Comparison of ENCODE assay signal across 8 mouse cellular contexts in the genomic region with DNA sequence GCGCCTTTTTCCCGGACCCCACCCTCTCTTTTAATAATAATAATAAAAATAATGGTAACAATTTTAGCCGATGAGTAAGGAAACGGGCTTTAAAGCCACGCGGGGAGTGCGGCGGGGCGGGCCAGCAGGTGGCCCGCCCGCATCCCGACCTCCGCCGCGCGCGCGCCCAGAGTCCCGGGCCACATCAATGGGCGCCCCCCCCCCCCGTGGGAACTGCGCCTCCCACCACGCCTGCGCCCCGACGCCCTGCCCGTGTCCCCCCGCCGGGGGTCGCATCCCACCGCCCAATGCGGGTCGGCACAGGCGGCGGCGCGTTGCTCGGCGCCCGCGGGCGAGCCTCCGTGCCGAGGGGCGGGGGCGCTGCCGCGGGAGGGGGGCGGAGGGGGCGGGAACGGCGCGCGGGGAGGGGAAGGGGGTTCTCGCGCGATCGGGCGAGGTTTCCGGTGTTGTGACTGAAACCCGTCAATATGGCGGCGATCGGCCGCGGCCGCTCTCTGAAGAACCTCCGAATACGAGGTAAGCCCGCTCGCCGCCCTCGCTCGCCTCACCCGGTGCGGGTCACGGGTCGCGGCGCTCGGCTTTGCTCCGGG. TPM values are rescaled to one million over a fixed set of nuclear protein-coding genes. Genes with fewer than 3 reads are reported as not detected.
DNase-seq lines count a peak whose midpoint lies in the region; ATAC-seq and TF ChIP-seq lines count a peak whose summit lies in the region.

A gene (plus strand): TSS at position 444 of the 590 bp plus-strand sequence.

- TF ChIP-seq CTCF in bone marrow, adult 2 months (IDR thresholded peaks at IDR 0.05; ENCODE audit: control insufficient read depth, insufficient read depth, low read length) = no peak
- no peak for TF ChIP-seq CTCF in embryonic fibroblast, embryonic 13.5 days (IDR thresholded peaks at IDR 0.05; ENCODE audit: borderline replicate concordance, insufficient read depth, low read length)
- no peak for TF ChIP-seq CTCF in kidney, postnatal 0 days (IDR thresholded peaks at IDR 0.05; ENCODE audit: low read depth)
- TF ChIP-seq CTCF in liver, embryonic 14.5 days (IDR thresholded peaks at IDR 0.05; ENCODE audit: low read depth) = no peak

- under 1% methylated on average over 55 of the region's 82 CpGs for WGBS in bone marrow, adult 2 months
- WGBS in heart, embryonic 12.5 days = under 1% methylated on average over 58 of the region's 82 CpGs
- under 1% methylated on average over 40 of the region's 82 CpGs for WGBS in kidney, postnatal 0 days
- under 1% methylated on average over 65 of the region's 82 CpGs for WGBS in liver, embryonic 14.5 days (ENCODE audit: insufficient replicate concordance)
- WGBS in stomach, embryonic 15.5 days = under 1% methylated on average over 72 of the region's 82 CpGs

- peak within 1 kb of the TSS; percentile 90 for H3K4me3 ChIP-seq in bone marrow, adult 2 months (replicated peaks; ENCODE audit: control insufficient read depth, low read depth, low read length)
- peak within 1 kb of the TSS; percentile 95 for H3K4me3 ChIP-seq in embryonic fibroblast, embryonic 13.5 days (ENCODE audit: insufficient read depth, low read length)
- peak within 1 kb of the TSS; percentile 99 for H3K4me3 ChIP-seq in heart, embryonic 12.5 days
- H3K4me3 ChIP-seq in kidney, postnatal 0 days (replicated peaks; ENCODE audit: low read depth, low read length) = peak within 1 kb of the TSS; percentile 93
- H3K4me3 ChIP-seq in liver, embryonic 14.5 days (ENCODE audit: insufficient read depth in 1 of 2, low read depth in 2 of 2, low read length in 2 of 2) = peak within 1 kb of the TSS; percentile 85 to 95
- H3K4me3 ChIP-seq in stomach, embryonic 15.5 days (replicated peaks) = peak within 1 kb of the TSS; percentile 81

- peak within 1 kb of the TSS; percentile 95 for H3K27ac ChIP-seq in bone marrow, adult 2 months (ENCODE audit: control insufficient read depth, insufficient read depth, low read depth, low read length, poor library complexity)
- peak within 1 kb of the TSS; percentile 97 for H3K27ac ChIP-seq in embryonic fibroblast, embryonic 13.5 days (ENCODE audit: insufficient read depth, low read length)
- peak within 1 kb of the TSS; percentile 88 for H3K27ac ChIP-seq in heart, embryonic 12.5 days (ENCODE audit: poor library complexity, severe bottlenecking)
- peak within 1 kb of the TSS; percentile 95 for H3K27ac ChIP-seq in kidney, postnatal 0 days
- peak within 1 kb of the TSS; percentile 88 for H3K27ac ChIP-seq in liver, embryonic 14.5 days
- peak within 1 kb of the TSS; percentile 92 for H3K27ac ChIP-seq in stomach, embryonic 15.5 days

- H3K9ac ChIP-seq in heart, embryonic 12.5 days = peak within 1 kb of the TSS; percentile 89
- peak within 1 kb of the TSS; percentile 97 for H3K9ac ChIP-seq in kidney, postnatal 0 days (ENCODE audit: low read depth, low read length)
- H3K9ac ChIP-seq in liver, embryonic 14.5 days (replicated peaks) = peak within 1 kb of the TSS; percentile 94
- peak within 1 kb of the TSS; percentile 95 for H3K9ac ChIP-seq in stomach, embryonic 15.5 days

- peak; percentile 85 for ATAC-seq in heart, embryonic 12.5 days (ENCODE audit: insufficient number of reproducible peaks, low FRiP score)
- peak; percentile 89 for ATAC-seq in kidney, postnatal 0 days (replicated peaks; ENCODE audit: low FRiP score, low read depth)
- ATAC-seq in liver, embryonic 14.5 days (ENCODE audit: insufficient read depth) = peak; percentile 73
- peak; percentile 81 for ATAC-seq in stomach, embryonic 15.5 days (ENCODE audit: insufficient read depth, low FRiP score, low read depth)

- H3K4me2 ChIP-seq in heart, embryonic 12.5 days = peak within 1 kb of the TSS; percentile 96
- H3K4me2 ChIP-seq in kidney, postnatal 0 days (ENCODE audit: low read length) = peak within 1 kb of the TSS; percentile 92
- peak within 1 kb of the TSS; percentile 78 for H3K4me2 ChIP-seq in liver, embryonic 14.5 days (ENCODE audit: low read depth)
- peak within 1 kb of the TSS; percentile 81 for H3K4me2 ChIP-seq in stomach, embryonic 15.5 days

- H3K4me1 ChIP-seq in bone marrow, adult 2 months (ENCODE audit: control insufficient read depth, insufficient read depth, low read length) = no peaks in the 10 kb centered on the region; the same call in 1 of the 2 replicates
- peaks cover 5% of the 10 kb centered on the region for H3K4me1 ChIP-seq in embryonic fibroblast, embryonic 13.5 days (ENCODE audit: control insufficient read depth, insufficient read depth, low read length)
- peaks cover 29% of the 10 kb centered on the region for H3K4me1 ChIP-seq in heart, embryonic 12.5 days (replicated peaks)
- peaks cover 11% of the 10 kb centered on the region; the same call in 1 of the 2 replicates for H3K4me1 ChIP-seq in kidney, postnatal 0 days (replicated peaks; ENCODE audit: insufficient read depth, low read length)
- H3K4me1 ChIP-seq in liver, embryonic 14.5 days (replicated peaks; ENCODE audit: control insufficient read depth in 2 of 2, insufficient read depth in 2 of 2, low read length in 1 of 2) = peaks cover 30 to 41% of the 10 kb centered on the region in 2 experiments
- peaks cover 18% of the 10 kb centered on the region; the same call in 1 of the 2 replicates for H3K4me1 ChIP-seq in stomach, embryonic 15.5 days

- no peak for TF ChIP-seq EP300 in liver, embryonic 14.5 days (IDR thresholded peaks at IDR 0.05; ENCODE audit: low read depth)

- peak; percentile 86 to 87 for DNase-seq in B cell, adult 2 months
- peak; percentile 88 for DNase-seq in kidney, postnatal 0 days (ENCODE audit: low spot score)
- DNase-seq in liver, embryonic 14.5 days (ENCODE audit: low read depth in 3 of 3, low spot score in 3 of 3) = peak; percentile 67 to 70 (median 69)
- DNase-seq in neural tube, embryonic 10.5 days (ENCODE audit: extremely low spot score, low spot score) = peak; percentile 93

- no peaks in the 10 kb centered on the region for H3K27me3 ChIP-seq in heart, embryonic 12.5 days (replicated peaks)
- H3K27me3 ChIP-seq in kidney, postnatal 0 days (ENCODE audit: insufficient read depth, low read length) = peaks cover 8% of the 10 kb centered on the region
- no peaks in the 10 kb centered on the region for H3K27me3 ChIP-seq in liver, embryonic 14.5 days (ENCODE audit: control insufficient read depth, insufficient read depth, low read length)
- no peaks in the 10 kb centered on the region for H3K27me3 ChIP-seq in stomach, embryonic 15.5 days (replicated peaks)

- TF ChIP-seq POLR2A in bone marrow, adult 2 months (IDR thresholded peaks at IDR 0.05; ENCODE audit: borderline replicate concordance, control insufficient read depth, low read depth, low read length) = peak; percentile 77; the same call in 1 of the 2 replicates
- TF ChIP-seq POLR2A in embryonic fibroblast, embryonic 13.5 days (IDR thresholded peaks at IDR 0.05; ENCODE audit: low read depth, low read length) = peak; percentile 82

- H3K36me3 ChIP-seq in heart, embryonic 12.5 days = no peaks in the 10 kb centered on the region
- H3K36me3 ChIP-seq in kidney, postnatal 0 days (ENCODE audit: insufficient read depth, low read length) = no peaks in the 10 kb centered on the region
- H3K36me3 ChIP-seq in liver, embryonic 14.5 days (replicated peaks; ENCODE audit: control insufficient read depth, insufficient read depth, low read depth) = no peaks in the 10 kb centered on the region
- H3K36me3 ChIP-seq in stomach, embryonic 15.5 days = no peaks in the 10 kb centered on the region

- H3K9me3 ChIP-seq in heart, embryonic 12.5 days (replicated peaks) = no peaks in the 10 kb centered on the region
- H3K9me3 ChIP-seq in kidney, postnatal 0 days (replicated peaks; ENCODE audit: low read length) = no peaks in the 10 kb centered on the region
- no peaks in the 10 kb centered on the region for H3K9me3 ChIP-seq in liver, embryonic 14.5 days (ENCODE audit: control insufficient read depth, low read length)
- H3K9me3 ChIP-seq in stomach, embryonic 15.5 days = no peaks in the 10 kb centered on the region

RNA-seq across cellular contexts. Expression of the gene that starts here (rescaled TPM):
- polyA plus RNA-seq in bone marrow, adult 2 months (2011; ENCODE audit: insufficient read depth, insufficient read length, low replicate concordance, missing spikeins) = 5.9 and 6.3 TPM in 2 replicates
- polyA plus RNA-seq in embryonic fibroblast, embryonic 13.5 days (2011; ENCODE audit: insufficient read length, low read depth, missing spikeins) = 46.7 and 66.7 TPM in 2 replicates
- 33.5 and 34.4 TPM in 2 replicates for polyA plus RNA-seq in heart, embryonic 12.5 days (2016; fragmentation: Nextera tagmentation; extraction: Ambion mirVana)
- polyA plus RNA-seq in kidney, postnatal 0 days (2015; fragmentation: Nextera tagmentation; extraction: Ambion mirVana) = 28.3 and 29.6 TPM in 2 replicates
- polyA plus RNA-seq in liver, embryonic 14.5 days (2012; rRNA removed) = 3.3 and 4.4 TPM in 2 replicates
- polyA plus RNA-seq in liver, embryonic 14.5 days (2014; fragmentation: Nextera tagmentation; extraction: Ambion mirVana) = 12.7 and 14.2 TPM in 2 replicates
- polyA plus RNA-seq in stomach, embryonic 15.5 days (2015; fragmentation: Nextera tagmentation; extraction: Ambion mirVana) = 35.9 and 38.9 TPM in 2 replicates

Comparison
In these comparisons a context has a peak if more than half of its experiments do, and no peak if none do; other contexts are left out.
1. Peak in every context shown above with its lines: DNase-seq, ATAC-seq, H3K4me3 ChIP-seq and H3K27ac ChIP-seq.